Mouse (Mus musculus) granulocyte monocyte progenitor cell, adult 5-6 weeks (primary cell): ENCODE measurements at regions not wholly inside any gene's neighbourhood (a gene's known extent, or its start where the extent isn't known, plus 50 kb on each side); places are given as distances from the start of the nearest gene placed in this dataset.
"Not testable (repeated sequence)": the region's sequence is repeated elsewhere in the genome, so short reads cannot be mapped to it uniquely, and the experiment has no call there.

Experiments used
- ATAC-seq: replicated peaks from 2 replicates; pipeline ENCODE4 v1.8.0; 2016; ENCODE audit warnings: mild to moderate bottlenecking, moderate TSS enrichment, inconsistent platforms; ENCODE audit not compliant: poor library complexity, severe bottlenecking

- ATAC-seq, result not testable (repeated sequence)
These were observed 91.8 kb downstream of the 5730507C01Rik start for GRCm38 (mm10) chr12:18606126-18606525.

DNA sequence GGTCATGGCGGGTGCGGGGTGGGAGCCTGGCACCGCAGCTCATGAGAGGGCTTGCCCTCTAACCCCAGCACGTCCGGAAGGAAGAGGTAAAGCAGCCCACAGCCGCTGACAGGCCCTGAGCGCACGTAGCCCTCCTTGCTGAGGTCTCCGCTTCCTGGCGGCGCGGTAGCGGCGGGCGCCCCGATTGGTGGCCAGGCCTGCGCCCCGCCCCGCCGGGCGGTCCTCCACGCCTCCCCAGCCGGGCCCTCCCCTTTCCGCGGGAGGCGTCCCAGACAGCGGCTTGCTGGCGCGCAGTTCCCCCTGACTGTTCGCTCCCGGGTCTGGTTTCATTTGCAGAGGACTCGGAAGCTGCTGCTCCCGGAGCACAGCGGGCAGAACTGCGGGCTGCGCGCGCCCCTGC lies 95.5 kb downstream of the 5730507C01Rik start:
- ATAC-seq, result peak; percentile 100

- not testable (repeated sequence) for ATAC-seq
These were observed 96.3 kb downstream of the 5730507C01Rik start for GRCm38 (mm10) chr12:18610581-18610980.
